Mouse (Mus musculus): Measurements from ENCODE around the gene Tmem139.

DNA sequence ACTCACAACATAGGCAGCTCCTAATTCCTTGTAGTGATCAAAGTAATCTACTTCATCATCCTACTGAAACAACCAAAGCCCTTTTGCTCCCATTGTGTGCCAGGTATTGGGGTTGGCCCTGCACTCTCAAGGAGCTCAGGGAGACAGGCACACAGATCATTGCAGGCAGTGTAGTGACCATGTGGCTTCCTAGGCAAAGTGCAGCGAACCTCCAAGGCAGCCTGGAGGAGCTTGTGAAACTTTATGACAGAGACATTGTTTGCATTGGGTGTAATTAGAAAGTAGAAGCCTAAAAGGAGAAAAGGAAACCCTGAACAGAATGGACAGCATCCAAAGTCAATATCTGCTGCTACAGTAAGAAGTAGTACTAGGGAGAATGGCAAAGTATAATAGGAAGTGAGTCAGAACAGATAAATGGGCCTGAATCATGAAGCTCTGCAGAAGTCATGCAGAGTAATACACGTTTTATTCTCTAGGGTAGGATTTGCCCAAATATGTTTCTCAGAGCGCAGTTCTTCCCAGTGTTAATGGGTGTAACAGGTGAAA is 33.9 kb downstream of the Tmem139 start:
- TF ChIP-seq CTCF (IDR thresholded peaks at IDR 0.05; ENCODE audit: low read depth, low read length): no peak
- TF ChIP-seq TAL1 (conservative IDR thresholded peaks at IDR 0.05; ENCODE audit: low read depth, low read length): no peak
- TF ChIP-seq GATA1 (IDR thresholded peaks at IDR 0.05; ENCODE audit: borderline replicate concordance, low read length): no peak
